Mouse (Mus musculus) liver, postnatal 0 days (tissue): ENCODE results near the gene Slc13a3. TPM values are rescaled to one million over a fixed set of nuclear protein-coding genes. Genes with fewer than 3 reads are reported as not detected.
A peak's percentile ranks its signal among the peaks of the same experiment; 100 is the strongest.

Experiments
- ATAC-seq: fragments of 200-750 bp; cut with Nextera tagmentation; 2 replicates; pipeline ENCODE4 v1.8.0; 2017; ENCODE audit warnings: mild to moderate bottlenecking, moderate library complexity
- DNase-seq: peaks from one replicate; pipeline ENCODE4 v3.0.0-alpha.2; 2016
- H3K27ac ChIP-seq: fragments of 300-500 bp; sonication (generic); 2 replicates; pipeline ENCODE4 v1.5.1; 2014; ENCODE audit warnings: antibody characterized with exemption, moderate library complexity, mild to moderate bottlenecking, low read depth
- H3K27me3 ChIP-seq: fragments of 300-500 bp; sonication (generic); 2 replicates; pipeline ENCODE4 v1.6.1; 2014; ENCODE audit warnings: low read length, control low read depth, mixed read lengths; ENCODE audit not compliant: insufficient read depth
- H3K36me3 ChIP-seq: fragments of 300-500 bp; sonication (generic); replicated peaks from 2 replicates; pipeline ENCODE4 v1.6.1; 2014; ENCODE audit warnings: mild to moderate bottlenecking, control low read depth, low read length, moderate library complexity, mixed read lengths; ENCODE audit not compliant: insufficient read depth
- H3K4me1 ChIP-seq: fragments of 300-500 bp; sonication (generic); 2 replicates; pipeline ENCODE4 v1.6.1; 2014; ENCODE audit warnings: antibody characterized with exemption, mild to moderate bottlenecking, control low read depth; ENCODE audit not compliant: insufficient read depth
- H3K4me2 ChIP-seq: fragments of 300-500 bp; sonication (generic); 2 replicates; pipeline ENCODE4 v1.6.1; 2014; ENCODE audit warnings: low read depth, mild to moderate bottlenecking, low read length, moderate library complexity, mixed read lengths
- H3K4me3 ChIP-seq: fragments of 300-500 bp; sonication (generic); 2 replicates; pipeline ENCODE4 v1.5.1; 2014; ENCODE audit warnings: low read depth, low read length
- H3K9ac ChIP-seq: fragments of 300-500 bp; sonication (generic); replicated peaks from 2 replicates; pipeline ENCODE4 v1.6.1; 2014; ENCODE audit warnings: mild to moderate bottlenecking, moderate library complexity
- H3K9me3 ChIP-seq: fragments of 300-500 bp; sonication (generic); 2 replicates; pipeline ENCODE4 v1.6.1; 2016; ENCODE audit warnings: mild to moderate bottlenecking, control low read depth, low read length, mixed read lengths
- CTCF ChIP-seq: sonication (generic); IDR thresholded peaks from 2 replicates; pipeline ENCODE4 v1.5.1; 2016; ENCODE audit warnings: antibody characterized with exemption, low read depth
- EP300 ChIP-seq: IDR thresholded peaks from 2 replicates; pipeline ENCODE4 v1.6.1; 2016; ENCODE audit warnings: antibody characterized with exemption, low read depth, mild to moderate bottlenecking
- WGBS: fragments of 180-500 bp; shearing (Covaris S2); extraction: QIAGEN DNeasy Blood & Tissue Kit; methylation state at CpG from one replicate; pipeline ENCODE4 v1.1.7; 2014; ENCODE audit not compliant: insufficient replicate concordance; 5-methylcytosine and 5-hydroxymethylcytosine counted together
- polyA plus RNA-seq: library from polyadenylated mRNA; unstranded; fragments of >200 nt; fragmentation: Nextera tagmentation; extraction: Ambion mirVana; gene quantifications from 2 replicates; pipeline ENCODE4 v1.2.1, GENCODE M21; 2015

Slc13a3 gene
- polyA plus RNA-seq, 1 experiment from 2014 or later = 49.5 TPM

GRCm38 (mm10) chr2:165467824-165468452 lies 5.1 kb downstream of the Slc13a3 start:
- Histone ChIP-seq H3K27ac (0 out of 2 replicates have a peak overlapping the region, but pooled peaks have one; percentile 34), H3K36me3 (no peaks in the 10 kb centered on the region), H3K4me3 (no peak overlapping the region), H3K9me3 (no peaks in the 10 kb centered on the region), H3K4me1 (peaks cover 12% of the 10 kb centered on the region; the same call in 1 of the 2 replicates), H3K27me3 (peaks cover 5% of the 10 kb centered on the region; the same call in 1 of the 2 replicates), H3K9ac (no peak overlapping the region), H3K4me2 (no peak overlapping the region)
- DNase-seq (peak; percentile 68), ATAC-seq (peak; percentile 73)
- WGBS = 49% methylated on average over 15 of the region's 15 CpGs
- no peak for TF ChIP-seq CTCF
- TF ChIP-seq EP300 = no peak

GRCm38 (mm10) chr2:165459663-165460062 lies 13.4 kb downstream of the Slc13a3 start:
- no peak overlapping the region for H3K9ac ChIP-seq
- H3K27ac ChIP-seq = no peak overlapping the region
- no peaks in the 10 kb centered on the region for H3K9me3 ChIP-seq
- no peak for DNase-seq
- no peaks in the 10 kb centered on the region for H3K4me1 ChIP-seq
- H3K4me3 ChIP-seq = no peak overlapping the region
- TF ChIP-seq EP300 (no peak), CTCF (no peak)
- no peak overlapping the region for H3K4me2 ChIP-seq
- H3K36me3 ChIP-seq = no peaks in the 10 kb centered on the region
- no peak for ATAC-seq
- 31% methylated on average over 7 of the region's 7 CpGs for WGBS
- H3K27me3 ChIP-seq = no peaks in the 10 kb centered on the region

- no peaks in the 10 kb centered on the region for H3K9me3 ChIP-seq
- DNase-seq = no peak
- no peak for ATAC-seq
- no peaks in the 10 kb centered on the region for H3K27me3 ChIP-seq
- peaks cover 10% of the 10 kb centered on the region for H3K4me1 ChIP-seq
- H3K27ac ChIP-seq = no peak overlapping the region
- H3K9ac ChIP-seq = no peak overlapping the region
- H3K4me2 ChIP-seq = no peak overlapping the region
- no peak for TF ChIP-seq EP300
- TF ChIP-seq CTCF = no peak
- no peak overlapping the region for H3K4me3 ChIP-seq
- H3K36me3 ChIP-seq = no peaks in the 10 kb centered on the region
- WGBS = 50% methylated on average over 5 of the region's 5 CpGs
These were observed 14.8 kb downstream of the Slc13a3 start for GRCm38 (mm10) chr2:165458189-165458588.

GRCm38 (mm10) chr2:165456710-165457109 lies 16.3 kb downstream of the Slc13a3 start:
- no peak for DNase-seq
- TF ChIP-seq EP300 = no peak
- TF ChIP-seq CTCF = no peak

GRCm38 (mm10) chr2:165452730-165453693 lies 20.0 kb downstream of the Slc13a3 start:
- WGBS = 48% methylated on average over 12 of the region's 12 CpGs
- no peak overlapping the region for H3K4me3 ChIP-seq
- H3K4me2 ChIP-seq = no peak overlapping the region; the same call in 1 of the 2 replicates
- peak overlapping the region; percentile 49 for H3K27ac ChIP-seq
- no peak overlapping the region for H3K9ac ChIP-seq
- DNase-seq (no peak), ATAC-seq (peak; percentile 27; the same call in 1 of the 2 replicates)
- H3K9me3 ChIP-seq = no peaks in the 10 kb centered on the region
- no peaks in the 10 kb centered on the region; the same call in 1 of the 2 replicates for H3K36me3 ChIP-seq
- peaks cover 19% of the 10 kb centered on the region for H3K4me1 ChIP-seq
- TF ChIP-seq CTCF = no peak
- peak; percentile 46; the same call in 1 of the 2 replicates for TF ChIP-seq EP300
- H3K27me3 ChIP-seq = no peaks in the 10 kb centered on the region

More at GRCm38 (mm10) chr2:165456710-165457109, 16.3 kb downstream of the Slc13a3 start:
- Histone ChIP-seq H3K9me3 (no peaks in the 10 kb centered on the region), H3K27me3 (no peaks in the 10 kb centered on the region), H3K36me3 (no peaks in the 10 kb centered on the region), H3K4me3 (no peak overlapping the region), H3K27ac (no peak overlapping the region), H3K9ac (no peak overlapping the region), H3K4me1 (peaks cover 15% of the 10 kb centered on the region), H3K4me2 (no peak overlapping the region)
- 55% methylated on average over 2 of the region's 2 CpGs for WGBS
- no peak for ATAC-seq

GRCm38 (mm10) chr2:165448475-165448874 lies 24.6 kb downstream of the Slc13a3 start:
- 57% methylated on average over 9 of the region's 9 CpGs for WGBS
- Histone ChIP-seq H3K4me2 (no peak overlapping the region), H3K36me3 (no peaks in the 10 kb centered on the region; the same call in 1 of the 2 replicates), H3K27ac (no peak overlapping the region), H3K27me3 (no peaks in the 10 kb centered on the region), H3K4me1 (peaks cover 32% of the 10 kb centered on the region), H3K9me3 (no peaks in the 10 kb centered on the region), H3K9ac (no peak overlapping the region), H3K4me3 (no peak overlapping the region)
- TF ChIP-seq EP300 = no peak
- TF ChIP-seq CTCF = no peak
- ATAC-seq (no peak), DNase-seq (no peak)
